Mouse (Mus musculus): ENCODE data around the gene Bdp1.

The Bdp1 gene

DNA sequence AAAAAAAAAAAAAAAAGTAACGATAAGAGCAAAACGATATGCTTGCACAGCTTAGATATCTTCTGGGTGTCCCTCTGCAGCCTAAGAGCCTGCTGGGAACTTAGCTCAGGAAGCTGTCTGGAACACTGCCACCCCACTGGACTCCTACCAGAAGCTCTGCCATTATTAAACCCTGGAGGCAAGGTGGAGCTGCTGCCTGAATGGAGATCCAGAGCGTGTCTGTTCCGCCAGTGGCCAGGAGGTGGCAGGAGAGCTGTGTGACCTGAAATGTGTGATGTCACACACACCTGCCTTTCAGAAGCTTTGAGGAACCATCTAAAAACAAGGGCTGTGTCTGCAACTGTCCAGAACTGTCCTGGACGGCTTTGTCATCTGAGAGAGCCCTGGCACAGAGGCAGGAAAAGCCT lies 102.1 kb downstream of the Bdp1 start:
- DNase-seq (ENCODE audit: low spot score) = peak; percentile 21

DNA sequence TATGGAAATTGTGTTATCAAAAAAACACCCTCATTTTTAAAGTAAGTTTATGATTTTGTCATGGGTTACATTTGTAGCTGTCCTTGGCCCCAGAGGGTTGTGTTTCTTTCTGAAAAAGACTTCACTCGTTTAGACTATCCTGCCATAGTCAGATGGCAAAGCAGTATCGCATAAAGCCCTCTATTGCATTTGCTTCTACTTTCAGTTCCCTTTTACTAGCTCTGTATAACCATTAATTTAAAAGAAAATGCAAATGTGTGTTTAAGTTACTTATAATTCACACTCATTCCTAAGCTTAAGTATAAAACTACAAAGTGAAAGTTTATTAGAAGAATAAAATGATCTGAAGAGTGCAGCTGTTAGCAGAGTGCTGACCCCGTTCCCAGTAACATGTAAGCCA lies 104.8 kb downstream of the Bdp1 start:
- no peak for DNase-seq (ENCODE audit: low spot score)

DNA sequence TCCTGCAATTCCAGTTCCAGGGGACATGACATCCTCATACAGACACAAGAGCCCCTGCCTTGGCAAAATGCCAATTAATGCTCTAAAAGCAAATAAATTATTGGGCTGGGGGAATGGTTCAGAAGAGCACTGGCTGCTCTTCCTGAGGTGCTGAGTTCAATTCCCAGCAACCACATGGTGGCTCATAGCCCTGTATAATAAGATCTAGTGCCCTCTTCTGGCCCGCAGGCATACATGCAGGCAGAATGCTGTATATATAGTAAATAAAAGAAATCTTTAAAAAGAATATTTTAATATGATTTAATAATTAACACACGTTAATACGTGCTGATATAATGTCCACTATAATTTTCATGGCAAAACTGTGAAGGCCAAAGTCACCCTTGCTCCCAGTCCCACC lies 105.8 kb downstream of the Bdp1 start:
- DNase-seq (ENCODE audit: low spot score) = no peak

DNA sequence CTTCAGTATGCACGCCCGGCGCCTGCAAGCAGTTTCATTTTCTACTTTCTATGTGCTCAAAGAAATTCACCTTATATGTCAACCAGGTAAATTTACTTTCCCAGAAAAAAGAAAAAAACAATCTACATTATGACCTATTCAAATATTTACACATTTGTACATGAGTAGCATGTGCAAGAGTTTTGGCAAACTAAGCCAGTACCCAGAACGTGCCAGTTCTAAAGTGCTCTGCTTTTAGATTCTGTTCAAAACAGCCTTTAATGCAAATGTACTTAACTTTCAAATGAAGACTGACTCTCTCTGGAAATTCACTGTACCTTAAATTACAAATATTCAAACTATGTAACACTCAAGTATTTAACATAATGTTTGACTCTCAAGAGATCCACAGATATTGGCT lies 114.3 kb downstream of the Bdp1 start:
- no peak for DNase-seq (ENCODE audit: low spot score)

DNA sequence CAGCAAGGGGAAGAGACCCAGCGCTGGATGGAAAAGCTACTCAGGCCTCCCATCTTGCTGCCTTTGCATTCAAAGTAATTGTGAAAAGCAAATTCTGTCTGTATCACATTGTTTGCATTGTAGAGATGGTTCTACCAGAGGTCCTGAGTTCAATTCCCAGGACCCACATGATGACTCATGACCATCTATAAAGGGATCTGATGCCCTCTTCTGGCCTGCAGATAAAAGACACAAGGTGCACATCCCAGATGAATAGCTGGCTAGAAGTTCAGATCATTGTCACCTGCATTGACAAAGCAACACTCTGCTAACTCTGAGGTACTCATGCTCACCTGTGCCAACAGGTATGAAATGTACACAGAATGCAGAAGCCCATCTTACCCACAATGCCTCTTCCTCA lies 120.5 kb downstream of the Bdp1 start:
- no peak for DNase-seq (ENCODE audit: low spot score)

DNA sequence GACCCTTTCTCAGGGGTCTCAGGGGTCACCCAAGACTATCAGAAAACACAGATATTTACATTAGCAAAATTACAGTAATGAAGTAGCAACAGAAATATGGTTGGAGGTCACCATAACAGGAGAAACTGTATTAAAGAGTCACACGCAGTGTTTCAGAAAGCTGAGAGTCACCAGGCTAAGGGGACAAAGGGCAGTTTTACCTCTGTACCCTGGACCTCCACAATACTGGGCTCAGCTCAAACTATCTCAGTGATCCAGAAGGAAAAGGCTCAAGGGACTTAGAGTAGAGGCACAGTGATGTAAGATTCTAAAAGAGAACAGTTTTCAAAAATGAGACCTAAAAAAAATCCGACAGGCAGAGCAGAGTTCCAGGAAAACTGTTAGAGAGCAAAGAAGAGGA lies 124.5 kb downstream of the Bdp1 start:
- DNase-seq (ENCODE audit: low spot score) = no peak

DNA sequence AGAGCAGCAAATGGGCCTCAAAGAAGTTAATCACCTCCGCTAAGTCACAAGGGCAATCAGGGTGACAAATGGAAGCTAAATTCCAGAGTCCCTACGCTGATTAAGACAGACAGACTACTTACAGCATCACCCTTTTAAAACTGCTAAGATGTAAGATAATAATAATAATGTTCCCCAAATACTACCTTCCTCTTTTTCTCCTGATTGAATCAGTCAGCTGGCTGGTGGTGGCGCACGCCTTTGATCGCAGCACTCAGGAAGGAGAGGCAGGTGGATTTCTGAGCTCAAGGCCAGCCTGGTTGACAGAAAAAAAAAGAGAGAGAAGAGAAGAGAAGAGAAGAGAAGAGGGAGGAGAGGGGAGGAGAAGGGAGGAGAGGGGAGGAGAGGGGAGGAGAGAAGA lies 133.8 kb downstream of the Bdp1 start:
- no peak for DNase-seq (ENCODE audit: low spot score)

Data from urinary bladder, postnatal 10 days (tissue).